Mouse (Mus musculus) layer of hippocampus, adult 2 months (tissue): Measurements from ENCODE around the gene Rasgef1a. TPM values are rescaled to one million over a fixed set of nuclear protein-coding genes. Genes with fewer than 3 reads are reported as not detected.
A peak's percentile ranks its signal among the peaks of the same experiment; 100 is the strongest.

Experiments
- DNase-seq, 2 experiments: peaks; one replicate each; pipeline ENCODE4 v3.0.0; 2022; ENCODE audit warnings: low spot score in 2 of 2
- H3K27ac ChIP-seq: fragments of 200-600 bp; 2 replicates; pipeline ENCODE4 v1.8.1; 2022
- H3K4me3 ChIP-seq: fragments of 200-600 bp; 2 replicates; pipeline ENCODE4 v1.8.1; 2022; ENCODE audit warnings: mild to moderate bottlenecking
- CTCF ChIP-seq: fragments of 200-600 bp; conservative IDR thresholded peaks from 2 replicates; pipeline ENCODE4 v1.8.1; 2022; ENCODE audit warnings: antibody characterized with exemption, mild to moderate bottlenecking, moderate library complexity
- microRNA-seq, 2 experiments: library from miRNA; unstranded; fragments of <30 nt; microRNA quantifications; one replicate each; pipeline ENCODE4 v1.2.0; 2021
- total RNA-seq, 2 experiments: library from RNA; stranded (reverse); gene quantifications; 2 replicates each; pipeline ENCODE4 v1.2.3; 2021

Rasgef1a gene
- total RNA-seq, 2 experiments from 2014 or later: 216 to 231 TPM

DNA sequence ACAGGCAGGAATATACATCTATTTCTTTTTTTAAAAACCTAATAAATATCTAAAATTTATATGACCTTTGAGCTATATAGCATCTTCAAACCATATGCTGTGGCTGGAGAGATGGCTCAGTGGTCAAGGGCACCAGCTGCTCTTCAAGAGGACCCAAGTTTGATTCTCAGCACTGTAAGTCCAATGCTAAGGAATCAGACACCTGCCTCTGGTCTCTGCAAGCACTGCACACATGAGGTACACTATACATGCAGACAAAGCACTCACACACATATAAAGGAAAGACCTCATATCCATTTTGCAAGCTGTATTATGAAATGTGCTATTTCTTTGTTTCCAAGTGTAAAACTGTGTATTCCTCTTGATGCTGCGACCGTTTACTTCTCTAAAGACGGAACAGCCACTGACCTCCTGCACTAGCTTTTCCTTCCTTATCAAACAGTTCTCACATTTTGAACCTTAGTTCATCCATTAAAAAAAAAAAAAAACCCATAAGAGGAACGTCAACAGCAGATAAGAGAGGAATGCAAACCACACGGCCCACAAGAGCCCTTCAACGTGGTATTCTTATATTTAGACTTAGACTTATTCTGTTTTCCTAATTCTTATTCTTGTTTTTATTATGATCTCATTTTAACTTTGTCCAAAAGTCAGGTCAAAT, 116.7 kb downstream of the Rasgef1a start:
- DNase-seq: no peak
- no peak overlapping the region for H3K4me3 ChIP-seq
- TF ChIP-seq CTCF: no peak
- no peak overlapping the region for H3K27ac ChIP-seq

DNA sequence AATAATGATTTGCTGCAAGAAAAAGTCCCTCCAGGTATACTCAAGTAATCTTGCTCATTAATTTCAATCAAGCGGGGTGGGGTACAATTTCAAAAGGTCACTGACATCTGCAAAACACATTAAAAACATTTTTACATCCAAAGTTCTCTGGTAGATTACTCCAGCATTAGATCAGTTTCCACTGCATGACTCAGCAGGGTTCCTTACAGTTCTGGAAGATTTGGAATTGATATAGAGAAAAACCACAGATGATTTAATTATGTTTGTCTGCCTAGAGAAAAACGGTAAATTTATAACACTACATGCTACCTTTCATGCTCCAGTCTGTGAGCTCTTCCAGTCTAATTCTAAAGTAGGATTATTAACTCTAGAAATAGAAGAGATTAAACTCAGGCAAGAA, 118.8 kb downstream of the Rasgef1a start:
- DNase-seq: no peak
- no peak overlapping the region for H3K4me3 ChIP-seq
- no peak for TF ChIP-seq CTCF
- H3K27ac ChIP-seq: no peak overlapping the region

DNA sequence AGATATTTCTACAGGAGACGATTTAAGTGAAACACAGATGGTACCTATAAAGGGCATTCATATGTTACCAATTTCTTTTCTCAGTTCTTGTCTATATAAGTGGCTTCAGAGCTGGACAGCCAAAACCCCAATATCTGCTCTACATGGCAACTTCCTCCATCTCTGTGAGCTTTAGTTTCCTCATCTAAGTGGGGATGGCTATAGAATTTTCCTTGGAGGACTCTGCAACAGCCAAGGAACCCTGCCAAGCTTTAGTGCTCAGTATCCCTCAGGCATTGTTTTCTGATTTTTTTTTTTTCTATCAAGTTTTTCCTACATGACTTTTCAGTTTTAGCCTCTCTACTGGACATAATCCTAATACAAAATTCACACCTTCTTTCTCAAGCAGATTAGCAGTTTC, 123.2 kb downstream of the Rasgef1a start:
- no peak for TF ChIP-seq CTCF
- no peak for DNase-seq
- Histone ChIP-seq H3K27ac (no peak overlapping the region), H3K4me3 (no peak overlapping the region)

DNA sequence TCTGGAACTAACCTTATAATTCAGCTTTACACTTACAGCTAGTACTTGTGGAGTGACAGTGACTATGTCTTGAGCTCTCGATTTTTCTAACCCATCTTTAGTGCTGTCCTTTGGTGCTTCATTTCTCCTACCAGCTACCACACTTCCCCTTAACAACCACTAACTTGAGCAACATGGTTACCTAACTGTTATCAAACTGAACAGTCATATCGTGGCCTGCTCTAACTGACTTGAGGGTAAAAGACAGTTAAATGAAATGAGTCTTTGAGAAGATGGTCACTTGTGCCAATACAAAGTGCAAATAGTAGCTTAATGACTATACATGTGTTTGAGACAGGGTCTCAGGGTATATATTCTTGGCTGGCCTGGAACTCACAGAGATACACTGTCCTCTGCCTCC, 125.9 kb downstream of the Rasgef1a start:
- DNase-seq: no peak
- Histone ChIP-seq H3K27ac (no peak overlapping the region), H3K4me3 (no peak overlapping the region)
- no peak for TF ChIP-seq CTCF

- Histone ChIP-seq H3K4me3 (peak within 1 kb of the TSS; percentile 68), H3K27ac (peak within 1 kb of the TSS; percentile 92)
- peak; percentile 93 to 94 for DNase-seq
- peak; percentile 44 for TF ChIP-seq CTCF
Observed at GRCm38 (mm10) chr6:118138731-118139709, 127.8 kb downstream of the Rasgef1a start, which contains the start of gene Csgalnact2. Gene Csgalnact2 (minus strand): TSS chr6:118139140.

- no peak overlapping the region for H3K4me3 ChIP-seq
- no peak for DNase-seq
- no peak overlapping the region for H3K27ac ChIP-seq
- TF ChIP-seq CTCF: no peak
Observed at GRCm38 (mm10) chr6:118140961-118141360, 129.7 kb downstream of the Rasgef1a start.

Small RNA genes within 50 kb of the gene (microRNA-seq; reads per million reads assigned to microRNA genes)
- 39.0 to 64.2 reads per million in 2 experiments for gene Mir7044

Other genes with a start within 250 kb of the Rasgef1a start
- 10 to 100 TPM; 46.5 to 52.6 TPM for gene Zfp637, start 170.3 kb upstream of the Rasgef1a start, total RNA-seq
- gene Zfp239, start 149.3 kb upstream of the Rasgef1a start, total RNA-seq: 10 to 100 TPM; 35.9 to 38.4 TPM
- gene Hnrnpf, start 111.1 kb upstream of the Rasgef1a start, total RNA-seq: 100 to 1,000 TPM; 123 TPM
- gene Fxyd4, start 73.7 kb upstream of the Rasgef1a start, total RNA-seq: not detected
- gene Csgalnact2, start 127.7 kb downstream of the Rasgef1a start, total RNA-seq: 10 to 100 TPM in 1 of 2 experiments, 1 to 10 TPM in 1; 9.7 to 10.5 TPM
- 1 to 10 TPM; 2.6 to 3.1 TPM for gene Ret, start 186.3 kb downstream of the Rasgef1a start, total RNA-seq